Mouse (Mus musculus): Measurements from ENCODE around the gene Exoc8. TPM values are rescaled to one million over a fixed set of nuclear protein-coding genes. Genes with fewer than 3 reads are reported as not detected.

Exoc8 gene
- total and polyA plus RNA-seq, 3 experiments: 6.8 to 20.2 (median 18.8) TPM

GRCm38 (mm10) chr8:124869708-124870107 is 27.8 kb downstream of the Exoc8 start:
- WGBS: 57% methylated on average over 6 of the region's 6 CpGs
- Histone ChIP-seq H3K27ac (peak overlapping the region; percentile 67), H3K36me3 (ENCODE audit: control insufficient read depth, insufficient read depth, low read length) (peaks cover 5% of the 10 kb centered on the region), H3K4me1 (ENCODE audit: control insufficient read depth, insufficient read depth, low read length) (peaks cover 16% of the 10 kb centered on the region), H3K27me3 (ENCODE audit: control insufficient read depth, insufficient read depth, low read length) (no peaks in the 10 kb centered on the region), H3K79me2 (replicated peaks; ENCODE audit: control insufficient read depth, insufficient read depth, low read length) (peaks cover 1% of the 10 kb centered on the region; the same call in 1 of the 2 replicates), H3K9ac (ENCODE audit: low read depth, low read length) (no peak overlapping the region), H3K4me3 (no peak overlapping the region)
- intact Hi-C loops (cut with DNase I): no loop called here
- TF ChIP-seq POLR2A (IDR thresholded peaks at IDR 0.05; ENCODE audit: insufficient read depth, low read depth, low read length) (no peak), EP300 (IDR thresholded peaks at IDR 0.05; ENCODE audit: insufficient read depth, low read depth, low read length) (0 out of 2 replicates have a peak, but pooled peaks have one; percentile 35), CTCF (IDR thresholded peaks at IDR 0.05) (no peak)
- DNase-seq: peak; percentile 40 to 45

GRCm38 (mm10) chr8:124867126-124867525 is 30.4 kb downstream of the Exoc8 start:
- Histone ChIP-seq H3K36me3 (ENCODE audit: control insufficient read depth, insufficient read depth, low read length) (peaks cover 5% of the 10 kb centered on the region), H3K4me1 (ENCODE audit: control insufficient read depth, insufficient read depth, low read length) (peaks cover 16% of the 10 kb centered on the region), H3K27me3 (ENCODE audit: control insufficient read depth, insufficient read depth, low read length) (no peaks in the 10 kb centered on the region), H3K4me3 (no peak overlapping the region), H3K9ac (ENCODE audit: low read depth, low read length) (no peak overlapping the region), H3K27ac (peak overlapping the region; percentile 23; the same call in 1 of the 2 replicates), H3K79me2 (replicated peaks; ENCODE audit: control insufficient read depth, insufficient read depth, low read length) (no peaks in the 10 kb centered on the region; the same call in 1 of the 2 replicates)
- DNase-seq: no peak
- TF ChIP-seq CTCF (IDR thresholded peaks at IDR 0.05): no peak
- TF ChIP-seq POLR2A (IDR thresholded peaks at IDR 0.05; ENCODE audit: insufficient read depth, low read depth, low read length): 0 out of 2 replicates have a peak, but pooled peaks have one; percentile 25
- TF ChIP-seq EP300 (IDR thresholded peaks at IDR 0.05; ENCODE audit: insufficient read depth, low read depth, low read length): no peak
- intact Hi-C loops (cut with DNase I): no loop called here
- 48% methylated on average over 2 of the region's 2 CpGs for WGBS

GRCm38 (mm10) chr8:124866669-124867068 is 30.8 kb downstream of the Exoc8 start:
- Histone ChIP-seq H3K27ac (peak overlapping the region; percentile 23; the same call in 1 of the 2 replicates), H3K79me2 (replicated peaks; ENCODE audit: control insufficient read depth, insufficient read depth, low read length) (no peaks in the 10 kb centered on the region; the same call in 1 of the 2 replicates), H3K4me3 (no peak overlapping the region), H3K27me3 (ENCODE audit: control insufficient read depth, insufficient read depth, low read length) (no peaks in the 10 kb centered on the region), H3K4me1 (ENCODE audit: control insufficient read depth, insufficient read depth, low read length) (peaks cover 15% of the 10 kb centered on the region), H3K36me3 (ENCODE audit: control insufficient read depth, insufficient read depth, low read length) (peaks cover 5% of the 10 kb centered on the region), H3K9ac (ENCODE audit: low read depth, low read length) (no peak overlapping the region)
- intact Hi-C loops (cut with DNase I): no loop called here
- no peak for DNase-seq
- WGBS: 33% methylated on average over 3 of the region's 3 CpGs
- TF ChIP-seq POLR2A (IDR thresholded peaks at IDR 0.05; ENCODE audit: insufficient read depth, low read depth, low read length) (no peak), CTCF (IDR thresholded peaks at IDR 0.05) (no peak), EP300 (IDR thresholded peaks at IDR 0.05; ENCODE audit: insufficient read depth, low read depth, low read length) (no peak)

GRCm38 (mm10) chr8:124863729-124864128 is 33.8 kb downstream of the Exoc8 start:
- Histone ChIP-seq H3K9ac (ENCODE audit: low read depth, low read length) (peak overlapping the region; percentile 95), H3K4me1 (ENCODE audit: control insufficient read depth, insufficient read depth, low read length) (peaks cover 13% of the 10 kb centered on the region), H3K36me3 (ENCODE audit: control insufficient read depth, insufficient read depth, low read length) (peaks cover 6% of the 10 kb centered on the region), H3K79me2 (replicated peaks; ENCODE audit: control insufficient read depth, insufficient read depth, low read length) (no peaks in the 10 kb centered on the region; the same call in 1 of the 2 replicates), H3K4me3 (peak overlapping the region; percentile 97), H3K27ac (peak overlapping the region; percentile 95), H3K27me3 (ENCODE audit: control insufficient read depth, insufficient read depth, low read length) (no peaks in the 10 kb centered on the region)
- intact Hi-C loops (cut with DNase I): no loop called here
- WGBS: 9% methylated on average over 8 of the region's 8 CpGs
- no peak for DNase-seq
- TF ChIP-seq CTCF (IDR thresholded peaks at IDR 0.05) (no peak), EP300 (IDR thresholded peaks at IDR 0.05; ENCODE audit: insufficient read depth, low read depth, low read length) (no peak), POLR2A (IDR thresholded peaks at IDR 0.05; ENCODE audit: insufficient read depth, low read depth, low read length) (no peak)

- Histone ChIP-seq H3K4me1 (ENCODE audit: control insufficient read depth, insufficient read depth, low read length) (peaks cover 14% of the 10 kb centered on the region), H3K4me3 (peak overlapping the region; percentile 97), H3K27me3 (ENCODE audit: control insufficient read depth, insufficient read depth, low read length) (no peaks in the 10 kb centered on the region), H3K36me3 (ENCODE audit: control insufficient read depth, insufficient read depth, low read length) (peaks cover 6% of the 10 kb centered on the region), H3K27ac (peak overlapping the region; percentile 95), H3K9ac (ENCODE audit: low read depth, low read length) (peak overlapping the region; percentile 95), H3K79me2 (replicated peaks; ENCODE audit: control insufficient read depth, insufficient read depth, low read length) (no peaks in the 10 kb centered on the region; the same call in 1 of the 2 replicates)
- intact Hi-C loops (cut with DNase I): no loop called here
- under 1% methylated on average over 33 of the region's 33 CpGs for WGBS
- TF ChIP-seq EP300 (IDR thresholded peaks at IDR 0.05; ENCODE audit: insufficient read depth, low read depth, low read length) (no peak), CTCF (IDR thresholded peaks at IDR 0.05) (peak; percentile 26; the same call in 1 of the 2 replicates), POLR2A (IDR thresholded peaks at IDR 0.05; ENCODE audit: insufficient read depth, low read depth, low read length) (0 out of 2 replicates have a peak, but pooled peaks have one; percentile 38)
- DNase-seq: no peak
These were observed 34.3 kb downstream of the Exoc8 start for GRCm38 (mm10) chr8:124863163-124863677.
